Mouse (Mus musculus): Measurements from ENCODE around the gene Dda1. TPM values are rescaled to one million over a fixed set of nuclear protein-coding genes. Genes with fewer than 3 reads are reported as not detected.

The Dda1 gene
- 93.2 and 103 TPM in 2 replicates for polyA plus RNA-seq (2012; rRNA removed; ENCODE audit: low replicate concordance)

DNA sequence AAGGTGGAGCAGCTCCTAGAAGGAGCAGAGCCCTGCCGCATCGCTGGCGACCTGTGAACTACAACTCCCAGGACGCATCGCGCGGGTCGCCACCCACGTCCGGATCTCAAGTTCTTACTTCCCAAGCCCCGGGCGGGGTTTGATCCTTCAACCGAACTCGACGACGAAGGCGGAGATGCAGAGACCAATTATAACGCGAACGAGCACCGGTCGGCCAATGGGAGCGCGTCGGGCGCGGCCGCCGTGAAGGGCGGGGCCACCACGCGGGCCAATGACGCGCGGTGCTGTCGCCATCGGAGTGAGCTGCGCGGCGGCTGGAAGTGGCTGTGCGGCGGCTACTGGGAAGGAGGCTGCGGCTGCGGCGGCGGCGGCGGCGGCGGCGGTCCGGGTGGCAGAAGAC, at the start of gene Dda1:
Dda1 (plus strand) TSS at position 284 of the 400 bp plus-strand sequence.

DNA sequence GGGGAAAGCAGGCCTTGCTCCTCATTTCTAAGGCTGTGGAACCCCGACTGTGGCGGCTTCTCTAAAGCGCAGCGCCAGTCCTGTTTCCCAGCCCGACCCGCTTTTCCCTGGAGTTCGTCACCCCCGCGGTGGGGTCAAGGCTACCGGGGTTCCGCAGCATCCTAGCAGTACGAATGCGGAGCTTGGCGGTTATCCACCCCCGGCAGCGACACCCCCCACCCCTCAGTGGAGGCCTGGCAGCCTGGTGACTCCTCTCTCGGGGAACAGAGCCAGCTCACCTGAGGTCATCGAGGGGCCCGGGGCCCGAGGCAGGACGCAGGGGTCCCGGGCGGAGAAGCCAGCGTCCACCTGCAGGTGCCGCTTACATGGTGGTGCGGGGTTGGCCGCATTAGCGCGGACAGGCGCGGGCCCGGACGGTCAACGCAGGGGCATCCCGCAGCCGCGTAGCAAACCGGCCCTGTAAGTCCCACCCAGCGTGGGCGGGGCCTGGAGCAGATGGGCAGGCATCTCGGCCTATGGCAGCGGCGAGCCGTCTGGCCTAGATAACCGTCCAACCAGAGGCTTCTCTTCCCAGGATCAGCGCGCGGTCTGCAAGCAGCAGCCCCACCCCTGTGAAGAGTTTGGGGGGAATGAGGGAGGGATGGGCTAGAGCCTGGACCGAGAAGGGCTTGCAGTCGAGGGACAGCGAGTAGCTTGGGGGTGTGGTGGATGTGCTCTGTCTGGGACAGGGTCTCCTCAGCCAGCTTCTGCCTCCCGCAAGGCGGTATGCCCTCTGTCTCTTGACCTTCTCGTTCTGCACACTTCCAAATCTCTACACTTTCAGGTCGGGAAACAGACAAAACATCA, 5.6 kb upstream of the Dda1 start, which contains the start of gene Abhd8:
Abhd8 (minus strand) TSS at position 468 of the 846 bp plus-strand sequence.

DNA sequence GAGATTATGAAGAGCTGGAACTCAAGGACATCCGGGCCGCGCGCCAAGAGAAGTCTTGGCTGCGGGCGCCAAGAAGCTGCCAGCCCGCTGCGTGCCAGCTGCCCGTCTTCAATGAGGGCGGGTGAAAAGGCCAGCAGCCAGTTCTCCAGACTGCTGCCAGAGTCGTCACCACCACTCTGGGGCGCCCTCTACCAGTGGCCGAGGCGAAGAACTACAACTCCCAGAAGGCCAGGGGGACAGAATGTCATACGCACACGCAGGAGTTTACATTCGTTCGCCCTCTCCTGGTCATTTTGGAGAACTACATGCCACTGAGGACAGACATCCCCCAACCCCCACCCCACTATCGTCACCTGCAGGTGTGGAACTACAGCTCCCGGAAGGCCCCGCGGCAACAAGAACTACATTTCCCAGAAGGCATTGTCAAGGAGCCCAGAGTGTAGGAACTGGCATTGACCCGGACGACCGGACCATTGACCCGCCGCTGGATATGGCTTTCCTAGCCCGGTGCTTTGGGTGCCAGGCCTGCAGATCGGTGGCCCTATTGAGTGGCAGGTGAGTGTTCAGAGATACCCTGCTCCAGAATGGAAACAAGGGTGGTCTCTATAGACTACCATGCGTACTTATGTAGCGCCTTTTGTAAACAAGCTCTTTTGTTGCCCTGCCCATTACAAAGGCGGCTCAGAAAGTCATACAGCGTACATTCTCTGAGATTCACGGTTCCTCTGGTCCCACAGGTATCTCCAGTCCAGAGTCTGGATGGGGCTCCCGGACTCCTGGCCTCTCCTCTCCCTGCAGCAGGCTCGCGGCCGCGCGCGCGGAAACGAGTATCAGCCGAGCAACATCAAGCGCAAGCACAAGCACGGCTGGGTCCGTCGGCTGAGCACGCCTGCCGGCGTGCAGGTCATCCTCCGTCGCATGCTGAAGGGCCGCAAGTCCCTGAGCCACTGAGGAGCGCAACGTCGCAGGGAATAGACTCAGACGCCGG, 4.2 kb upstream of the Dda1 start, which contains the start of gene Mrpl34:
Mrpl34 (plus strand) TSS at position 447 of the 988 bp plus-strand sequence.

DNA sequence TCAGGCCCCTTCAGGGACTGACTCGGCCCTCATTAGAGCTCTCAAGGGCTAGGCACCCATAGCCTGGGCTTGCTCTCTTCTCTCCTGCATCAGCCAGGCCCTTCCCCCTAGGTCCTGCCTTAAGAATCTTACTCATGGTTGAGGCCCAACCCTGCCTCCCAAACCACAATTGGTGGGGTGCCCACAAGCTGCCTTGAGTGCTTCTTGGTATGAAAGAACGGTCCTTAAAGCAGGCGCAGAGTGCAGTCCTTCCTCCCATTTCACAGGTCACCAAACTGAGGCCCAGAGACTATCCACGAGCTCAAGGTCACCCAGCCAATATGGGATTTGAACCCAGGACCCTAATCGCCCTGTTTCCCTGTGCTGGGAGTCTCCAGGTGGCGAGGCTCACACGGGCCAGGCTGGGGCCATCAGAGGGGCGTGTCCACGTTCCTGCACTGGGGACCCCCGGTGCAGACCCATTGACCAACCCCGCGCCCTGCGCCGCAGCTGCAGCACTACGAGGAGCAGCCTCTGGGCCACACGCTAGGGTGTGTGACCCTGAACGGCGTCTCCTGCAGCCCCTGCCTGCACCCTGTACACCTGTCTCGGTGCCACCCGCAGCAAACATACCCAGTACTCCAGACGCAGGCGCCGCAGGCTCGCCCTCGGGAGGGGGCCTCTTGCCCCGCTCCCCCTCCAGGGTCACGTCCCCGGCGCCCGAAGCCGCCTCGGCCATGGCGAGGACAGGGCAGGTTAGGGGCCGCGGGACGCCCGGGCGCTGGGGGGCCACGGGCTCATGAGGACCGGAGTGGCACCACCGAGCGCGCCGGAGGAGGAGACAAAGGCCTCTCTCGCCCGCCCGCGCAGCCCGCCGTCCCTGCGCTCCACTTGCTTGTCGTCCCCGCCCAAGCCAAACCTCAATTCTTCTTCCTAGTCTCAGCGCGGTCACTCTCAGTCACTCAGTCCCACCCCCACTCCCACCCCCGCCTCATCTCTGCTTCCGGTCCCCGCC, 16.4 kb downstream of the Dda1 start, which contains the start of gene Ano8:
Ano8 (minus strand) TSS at position 822 of the 994 bp plus-strand sequence.

DNA sequence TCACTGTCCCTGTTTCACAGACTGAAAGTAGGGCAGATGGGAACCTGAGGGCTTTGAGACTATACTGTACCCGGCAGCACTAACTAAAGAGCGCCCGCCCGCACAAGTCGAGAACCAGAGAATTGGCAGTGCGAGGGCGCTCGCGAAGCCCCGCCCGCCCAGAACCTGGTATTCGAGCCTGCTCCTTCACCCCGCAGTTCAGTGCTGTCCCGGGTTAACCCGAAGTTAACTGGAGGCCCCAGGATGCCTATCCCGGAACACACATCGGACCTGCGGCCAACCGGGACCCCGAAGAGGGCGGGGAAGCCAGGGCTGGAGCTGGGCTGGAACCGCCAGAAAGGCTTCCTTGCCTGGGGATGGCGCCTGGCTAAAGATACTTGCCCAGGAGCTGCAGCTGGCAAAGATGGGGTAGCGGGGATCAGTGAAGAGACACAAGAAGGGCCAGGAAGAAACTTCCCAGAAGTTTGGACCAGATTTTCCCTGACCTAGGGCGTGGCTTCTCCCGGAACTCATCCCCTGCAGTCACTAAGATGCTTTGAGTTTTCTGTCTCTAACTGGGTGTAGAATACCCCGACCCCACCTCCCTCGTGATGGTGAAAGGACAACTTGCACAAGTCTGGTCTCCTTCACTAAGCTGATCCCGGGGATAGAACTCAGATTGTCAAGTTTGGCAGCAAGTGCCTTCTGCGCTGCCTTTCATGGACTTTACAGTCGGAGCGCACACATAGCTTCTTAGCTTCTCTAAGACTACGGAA, 18.9 kb downstream of the Dda1 start, which contains the start of gene Gtpbp3:
Gtpbp3 (plus strand) TSS at position 413 of the 755 bp plus-strand sequence.

DNA sequence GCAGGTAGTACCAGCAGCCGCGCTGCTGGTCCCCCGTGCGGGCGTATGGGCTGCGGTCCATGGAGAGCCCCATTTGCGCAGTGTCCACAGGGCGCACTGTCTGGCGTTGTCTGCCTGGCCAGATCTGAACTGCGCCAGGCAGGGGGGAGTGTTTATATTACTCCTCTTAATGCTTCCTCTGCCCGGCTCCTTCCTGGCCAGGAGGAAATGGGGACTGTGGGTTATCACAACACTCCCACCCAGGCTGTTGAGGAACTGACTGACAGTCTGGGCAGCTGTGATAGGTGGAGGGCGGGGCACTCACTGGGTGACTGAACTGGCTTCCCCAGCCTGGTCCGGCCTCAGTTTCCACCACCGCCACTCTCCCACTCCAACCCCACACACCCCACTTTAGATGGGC, 42.6 kb downstream of the Dda1 start, which contains the start of gene Plvap:
Plvap (minus strand) TSS at position 109 of the 400 bp plus-strand sequence.

DNA sequence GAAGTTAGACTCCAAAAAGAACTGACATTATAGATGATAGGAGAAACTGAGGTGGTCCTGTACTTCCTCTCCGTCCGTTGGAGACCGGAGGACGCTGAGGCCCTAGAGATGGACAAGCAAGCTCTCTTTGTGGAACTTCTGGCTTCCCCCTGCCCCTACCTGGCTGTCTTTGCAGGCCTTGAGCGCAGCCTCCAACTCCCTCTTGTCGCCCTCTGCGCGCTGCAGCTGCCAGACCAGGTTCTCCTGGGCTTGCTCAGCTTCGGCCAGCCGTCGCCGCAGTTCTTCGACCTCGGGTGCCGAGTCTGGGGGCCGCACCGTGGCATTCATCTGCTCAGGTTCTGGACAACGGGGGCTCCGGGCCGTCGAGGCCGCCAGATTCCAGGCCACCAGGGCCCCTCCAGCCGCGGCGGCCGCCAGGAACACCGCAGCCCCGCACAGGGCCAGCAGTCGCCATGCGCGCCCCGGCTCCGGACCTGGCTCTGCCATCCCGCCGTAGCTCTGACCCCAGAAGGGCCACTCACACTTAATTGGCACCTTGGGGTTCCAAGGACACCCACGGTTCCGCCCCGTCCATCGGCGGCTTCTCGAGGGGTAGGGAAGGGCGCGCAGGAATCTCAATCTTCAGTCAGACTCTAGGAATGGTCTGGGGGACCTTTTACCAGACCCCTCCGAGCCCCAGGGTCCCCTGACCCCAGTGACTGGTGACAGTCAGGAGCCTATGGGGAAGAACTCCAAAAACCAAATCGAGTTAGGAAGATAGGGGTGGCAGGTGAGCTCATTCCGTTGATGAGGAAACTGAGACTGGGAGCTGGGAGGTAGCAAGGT, 56.4 kb downstream of the Dda1 start, which contains the start of gene Ccdc194:
Ccdc194 (minus strand) TSS at position 486 of the 825 bp plus-strand sequence.

Other genes starting within 250 kb of the Dda1 start
- 19.0 and 40.2 TPM in 2 replicates for gene Myo9b, start 196.5 kb upstream of the Dda1 start, polyA plus RNA-seq (2012; rRNA removed; ENCODE audit: low replicate concordance)
- 4.6 and 9.8 TPM in 2 replicates for gene Haus8, start 196.3 kb upstream of the Dda1 start, polyA plus RNA-seq (2012; rRNA removed; ENCODE audit: low replicate concordance)
- 105 and 142 TPM in 2 replicates for gene Use1, start 102.4 kb upstream of the Dda1 start, polyA plus RNA-seq (2012; rRNA removed; ENCODE audit: low replicate concordance)
- 11.9 and 19.6 TPM in 2 replicates for gene Ocel1, start 97.9 kb upstream of the Dda1 start, polyA plus RNA-seq (2012; rRNA removed; ENCODE audit: low replicate concordance)
- gene Nr2f6, start 87.2 kb upstream of the Dda1 start, polyA plus RNA-seq (2012; rRNA removed; ENCODE audit: low replicate concordance): 68.1 and 206 TPM in 2 replicates
- 56.1 and 192 TPM in 2 replicates for gene Ushbp1, start 73.4 kb upstream of the Dda1 start, polyA plus RNA-seq (2012; rRNA removed; ENCODE audit: low replicate concordance)
- gene Babam1, start 72.3 kb upstream of the Dda1 start, polyA plus RNA-seq (2012; rRNA removed; ENCODE audit: low replicate concordance): 106 and 146 TPM in 2 replicates
- 0.79 and 10.8 TPM in 2 replicates for gene Ankle1, start 63.2 kb upstream of the Dda1 start, polyA plus RNA-seq (2012; rRNA removed; ENCODE audit: low replicate concordance)
- gene Abhd8, start 5.5 kb upstream of the Dda1 start, polyA plus RNA-seq (2012; rRNA removed; ENCODE audit: low replicate concordance): 14.1 and 59.1 TPM in 2 replicates
- 81.9 and 83.9 TPM in 2 replicates for gene Mrpl34, start 4.2 kb upstream of the Dda1 start, polyA plus RNA-seq (2012; rRNA removed; ENCODE audit: low replicate concordance)
- gene Ano8, start 16.8 kb downstream of the Dda1 start, polyA plus RNA-seq (2012; rRNA removed; ENCODE audit: low replicate concordance): 28.7 and 33.8 TPM in 2 replicates
- gene Gtpbp3, start 18.9 kb downstream of the Dda1 start, polyA plus RNA-seq (2012; rRNA removed; ENCODE audit: low replicate concordance): 22.1 and 42.5 TPM in 2 replicates
- gene Plvap, start 42.6 kb downstream of the Dda1 start, polyA plus RNA-seq (2012; rRNA removed; ENCODE audit: low replicate concordance): 129 and 167 TPM in 2 replicates
- gene Ccdc194, start 56.5 kb downstream of the Dda1 start, polyA plus RNA-seq (2012; rRNA removed; ENCODE audit: low replicate concordance): 0.40 and 0.95 TPM in 2 replicates
- gene Bst2, start 68.3 kb downstream of the Dda1 start, polyA plus RNA-seq (2012; rRNA removed; ENCODE audit: low replicate concordance): 275 and 658 TPM in 2 replicates
- 76.0 and 183 TPM in 2 replicates for gene Mvb12a, start 73.7 kb downstream of the Dda1 start, polyA plus RNA-seq (2012; rRNA removed; ENCODE audit: low replicate concordance)
- 0.99 and 11.3 TPM in 2 replicates for gene Tmem221, start 89.7 kb downstream of the Dda1 start, polyA plus RNA-seq (2012; rRNA removed; ENCODE audit: low replicate concordance)
- 0.68 and 2.1 TPM in 2 replicates for gene Nxnl1, start 97.4 kb downstream of the Dda1 start, polyA plus RNA-seq (2012; rRNA removed; ENCODE audit: low replicate concordance)
- gene Slc27a1, start 99.7 kb downstream of the Dda1 start, polyA plus RNA-seq (2012; rRNA removed; ENCODE audit: low replicate concordance): 501 and 576 TPM in 2 replicates
- 133 and 189 TPM in 2 replicates for gene Pgls, start 123.0 kb downstream of the Dda1 start, polyA plus RNA-seq (2012; rRNA removed; ENCODE audit: low replicate concordance)
- 5.0 and 6.6 TPM in 2 replicates for gene Fam129c, start 128.4 kb downstream of the Dda1 start, polyA plus RNA-seq (2012; rRNA removed; ENCODE audit: low replicate concordance)
- 132 and 266 TPM in 2 replicates for gene Colgalt1, start 141.8 kb downstream of the Dda1 start, polyA plus RNA-seq (2012; rRNA removed; ENCODE audit: low replicate concordance)
- 1.6 and 2.8 TPM in 2 replicates for gene Unc13a, start 202.6 kb downstream of the Dda1 start, polyA plus RNA-seq (2012; rRNA removed; ENCODE audit: low replicate concordance)
- gene Jak3, start 207.1 kb downstream of the Dda1 start, polyA plus RNA-seq (2012; rRNA removed; ENCODE audit: low replicate concordance): 29.8 and 48.5 TPM in 2 replicates
- gene Insl3, start 220.0 kb downstream of the Dda1 start, polyA plus RNA-seq (2012; rRNA removed; ENCODE audit: low replicate concordance): 18.3 and 29.4 TPM in 2 replicates
- 14.0 and 18.7 TPM in 2 replicates for gene B3gnt3, start 232.6 kb downstream of the Dda1 start, polyA plus RNA-seq (2012; rRNA removed; ENCODE audit: low replicate concordance)